Mouse (Mus musculus) gastrocnemius, adult 18-20 months (tissue): ENCODE measurements around the gene Serpina3b. TPM values are rescaled to one million over a fixed set of nuclear protein-coding genes. Genes with fewer than 3 reads are reported as not detected.
A peak's percentile ranks its signal among the peaks of the same experiment; 100 is the strongest.

ENCODE experiments used
- DNase-seq: peaks from one replicate; pipeline ENCODE4 v3.0.0; 2021; ENCODE audit warnings: low spot score
- total RNA-seq, 2 experiments: library from RNA; stranded (reverse); gene quantifications; 2 replicates each; pipeline ENCODE4 v1.2.3; 2021

Gene Serpina3b
- total RNA-seq, 2 experiments from 2014 or later = not detected

GRCm38 (mm10) chr12:104174747-104175146 lies 47.0 kb downstream of the Serpina3b start:
- peak; percentile 63 for DNase-seq

GRCm38 (mm10) chr12:104175636-104176035 lies 47.8 kb downstream of the Serpina3b start:
- DNase-seq = no peak

- no peak for DNase-seq
These were observed 50.8 kb downstream of the Serpina3b start for GRCm38 (mm10) chr12:104178577-104178976.

GRCm38 (mm10) chr12:104178987-104179386 lies 51.2 kb downstream of the Serpina3b start:
- DNase-seq = no peak

GRCm38 (mm10) chr12:104185046-104185445 lies 57.2 kb downstream of the Serpina3b start:
- no peak for DNase-seq

GRCm38 (mm10) chr12:104186041-104186581 lies 58.3 kb downstream of the Serpina3b start:
- no peak for DNase-seq

Other genes starting within 250 kb of the Serpina3b start
- gene Serpina1c, start 223.1 kb upstream of the Serpina3b start, total RNA-seq = under 1 TPM in 1 of 2 experiments, not detected in 1; 0.50 TPM
- gene Serpina1e, start 169.0 kb upstream of the Serpina3b start, total RNA-seq = under 1 TPM in 1 of 2 experiments, not detected in 1; 0.47 TPM
- not detected for gene Serpina11, start 138.0 kb upstream of the Serpina3b start, total RNA-seq
- not detected for gene Serpina9, start 114.2 kb upstream of the Serpina3b start, total RNA-seq
- not detected for gene Serpina12, start 83.6 kb upstream of the Serpina3b start, total RNA-seq
- not detected for gene Serpina5, start 26.9 kb upstream of the Serpina3b start, total RNA-seq
- gene Serpina3a, start 15.3 kb upstream of the Serpina3b start, total RNA-seq = not detected
- 1 to 10 TPM; 1.5 to 1.8 TPM for gene Serpina3c, start 25.9 kb downstream of the Serpina3b start, total RNA-seq
- not detected for gene Serpina3f, start 86.5 kb downstream of the Serpina3b start, total RNA-seq
- gene Serpina3g, start 108.2 kb downstream of the Serpina3b start, total RNA-seq = under 1 TPM in 1 of 2 experiments, not detected in 1; 0.39 TPM
- not detected for gene Serpina3i, start 135.1 kb downstream of the Serpina3b start, total RNA-seq
- not detected for gene Serpina3j, start 186.6 kb downstream of the Serpina3b start, total RNA-seq
- 1 to 10 TPM in 1 of 2 experiments, not detected in 1; 1.9 TPM for gene Serpina3k, start 210.5 kb downstream of the Serpina3b start, total RNA-seq
- gene Serpina3m, start 210.5 kb downstream of the Serpina3b start, total RNA-seq = under 1 TPM; 0.14 to 0.55 TPM